Mouse (Mus musculus) NIH3T3 (cell line): ENCODE results near the gene Ciz1.

ENCODE experiments used
- DNase-seq: peaks from one replicate; pipeline ENCODE4 v3.0.0-alpha.2; 2012; ENCODE audit warnings: low read depth

The Ciz1 gene

DNA sequence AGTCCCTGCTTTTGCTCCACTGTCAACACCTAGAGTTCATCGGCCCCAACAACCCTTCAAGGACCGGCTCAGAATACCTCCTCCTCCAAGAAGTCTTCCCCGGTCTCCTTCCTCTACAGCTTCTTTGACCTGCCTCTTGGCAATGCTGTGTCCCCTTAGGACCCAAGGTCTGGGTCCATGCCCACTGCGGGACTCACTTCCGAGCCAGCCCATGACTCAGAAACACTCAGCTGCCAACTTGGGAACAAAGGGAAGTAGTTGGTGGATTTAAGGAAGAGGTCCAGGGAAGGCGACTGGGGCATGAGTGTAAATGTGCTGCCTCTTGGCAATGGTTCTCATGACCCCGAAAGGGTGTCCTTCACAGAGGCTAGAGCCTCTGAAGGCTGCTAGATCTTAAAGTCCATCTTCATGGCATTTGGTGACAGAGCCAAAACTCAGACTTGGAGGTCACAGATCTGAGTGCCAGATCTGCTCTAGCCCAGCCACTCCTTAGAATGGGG lies 27.9 kb downstream of the Ciz1 start:
- DNase-seq: no peak

DNA sequence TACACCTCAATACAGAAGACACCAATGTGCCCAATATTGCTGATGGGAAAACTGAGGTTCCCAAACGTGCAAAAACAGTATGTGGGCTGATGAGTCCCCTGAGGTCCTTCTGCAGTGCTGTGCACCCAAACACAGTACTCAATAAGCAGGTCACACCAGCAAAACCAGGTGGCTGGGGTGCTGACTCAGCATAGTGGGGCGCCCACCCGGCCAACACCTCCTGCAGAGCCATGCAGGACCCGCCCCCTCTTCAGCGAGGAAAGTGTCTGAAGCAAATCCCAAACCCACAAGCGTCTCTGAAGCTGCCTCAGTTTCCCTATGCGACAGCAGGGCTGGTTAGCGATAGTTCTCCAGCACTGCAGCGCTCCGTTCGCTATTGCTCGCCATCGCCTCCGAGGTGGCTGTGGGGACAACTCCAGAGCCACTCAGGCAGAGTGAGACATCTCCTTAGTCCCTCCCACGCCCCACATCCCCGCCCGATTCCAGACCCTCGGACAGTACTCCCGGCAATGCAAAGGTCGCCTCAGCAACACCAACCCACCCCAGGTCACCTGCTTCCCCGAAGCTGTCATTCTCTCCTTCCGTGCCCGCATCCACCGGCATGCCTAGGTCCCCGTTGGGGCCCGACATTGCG lies 29.1 kb downstream of the Ciz1 start:
- DNase-seq: no peak

DNA sequence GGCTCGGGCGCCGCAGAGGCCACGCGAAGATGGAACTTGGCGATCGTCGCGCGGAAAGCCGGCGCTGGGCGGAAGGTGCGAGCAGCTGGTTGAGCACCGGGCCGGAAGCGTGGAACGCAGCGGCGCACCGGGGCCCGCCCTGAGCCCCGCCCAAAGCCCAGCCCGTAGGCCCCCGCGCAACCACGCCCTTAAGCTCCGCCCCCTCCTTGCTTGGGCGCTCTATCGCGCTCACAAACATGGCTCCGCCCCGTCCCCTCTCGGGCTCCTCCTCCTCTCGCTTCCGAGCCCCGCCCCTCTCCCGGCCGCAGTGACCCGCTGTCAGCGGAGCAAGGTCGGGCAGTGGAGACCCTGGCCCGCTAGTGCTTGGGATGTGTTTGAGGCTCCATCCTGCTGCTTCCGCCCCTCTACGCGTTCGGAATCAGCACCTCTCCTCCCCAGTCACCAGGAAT lies 29.7 kb downstream of the Ciz1 start, which contains the start of gene 1110008P14Rik:
TSS of gene 1110008P14Rik (minus strand) at position 164 of the 449 bp plus-strand sequence.
- peak; percentile 96 for DNase-seq

DNA sequence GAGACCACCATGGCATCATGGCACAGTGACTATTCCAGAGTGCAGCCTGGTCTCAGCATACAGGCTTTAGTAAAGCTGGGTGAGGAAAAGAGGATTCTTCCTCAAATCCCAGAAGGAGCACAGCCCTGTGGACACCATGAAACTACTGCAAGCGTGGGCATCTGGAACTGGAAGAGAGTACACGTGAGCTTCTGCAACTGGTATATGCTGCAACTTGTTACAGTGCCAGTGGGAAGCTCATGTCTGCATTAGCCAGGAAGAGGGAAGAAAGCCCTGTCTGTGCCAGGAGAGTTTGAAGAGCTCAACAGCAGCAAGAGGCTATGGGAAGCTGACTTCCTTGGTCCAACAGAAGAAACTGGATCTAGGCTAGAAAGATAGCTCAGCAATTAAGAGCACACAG lies 30.6 kb downstream of the Ciz1 start:
- no peak for DNase-seq

DNA sequence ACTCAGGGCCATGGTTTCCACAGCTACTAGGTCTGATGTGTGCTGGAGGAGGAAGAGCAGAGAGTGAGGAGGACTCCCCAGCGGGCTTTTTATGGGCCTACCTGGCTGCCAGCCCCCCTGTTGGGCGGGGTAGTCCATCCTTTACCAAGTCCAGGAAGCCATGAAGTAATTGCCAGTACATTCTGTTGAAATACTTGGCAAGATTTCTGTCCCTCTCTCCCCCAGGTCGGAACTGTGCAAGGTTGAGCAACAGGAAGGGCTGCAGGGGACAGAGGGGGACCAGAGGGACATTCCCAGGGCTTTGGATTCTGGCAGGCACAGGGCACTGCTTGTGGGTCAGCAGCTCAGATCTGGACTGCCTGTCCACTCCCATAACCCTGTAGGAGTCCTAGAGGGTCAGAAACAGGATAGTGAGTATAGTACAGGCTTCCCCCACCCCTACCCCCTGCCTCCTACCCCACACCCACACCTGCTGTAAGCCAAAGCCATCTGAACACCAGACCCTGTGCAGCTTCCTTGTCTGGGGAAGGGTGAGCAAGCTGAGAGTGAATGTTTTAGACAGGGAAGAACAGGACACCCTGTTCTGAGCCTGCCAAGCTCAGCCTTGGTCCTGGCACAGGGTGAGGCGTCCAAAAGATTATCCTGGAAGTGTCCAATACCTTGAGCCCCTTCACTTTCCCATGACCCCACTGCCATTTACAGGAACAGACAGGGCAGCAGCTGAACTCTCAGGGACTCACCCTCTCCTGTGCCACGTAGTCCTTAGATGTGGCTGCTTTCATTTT lies 35.8 kb downstream of the Ciz1 start, which contains the start of gene Lcn2:
TSS of gene Lcn2 (minus strand) at position 547 of the 785 bp plus-strand sequence.
- no peak for DNase-seq

DNA sequence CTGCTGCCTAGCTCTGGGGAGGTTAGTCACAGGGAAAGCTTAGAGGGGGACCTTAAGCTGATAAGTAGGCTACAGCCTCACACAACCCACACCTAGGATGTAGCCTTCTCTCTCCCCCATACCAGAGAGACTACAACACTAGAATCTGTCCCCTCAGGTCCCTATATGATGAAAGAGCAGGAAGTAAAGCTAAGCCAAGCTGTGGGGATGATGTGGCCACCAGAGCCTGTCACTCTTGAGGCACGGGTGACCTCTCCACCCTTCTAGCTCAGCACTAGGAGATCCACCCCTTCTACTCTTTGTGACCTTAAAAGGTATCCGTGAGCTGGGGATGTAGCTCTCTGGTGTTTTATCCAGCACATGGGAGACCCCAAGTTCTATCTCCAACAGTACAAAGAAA lies 37.0 kb downstream of the Ciz1 start:
- no peak for DNase-seq

DNA sequence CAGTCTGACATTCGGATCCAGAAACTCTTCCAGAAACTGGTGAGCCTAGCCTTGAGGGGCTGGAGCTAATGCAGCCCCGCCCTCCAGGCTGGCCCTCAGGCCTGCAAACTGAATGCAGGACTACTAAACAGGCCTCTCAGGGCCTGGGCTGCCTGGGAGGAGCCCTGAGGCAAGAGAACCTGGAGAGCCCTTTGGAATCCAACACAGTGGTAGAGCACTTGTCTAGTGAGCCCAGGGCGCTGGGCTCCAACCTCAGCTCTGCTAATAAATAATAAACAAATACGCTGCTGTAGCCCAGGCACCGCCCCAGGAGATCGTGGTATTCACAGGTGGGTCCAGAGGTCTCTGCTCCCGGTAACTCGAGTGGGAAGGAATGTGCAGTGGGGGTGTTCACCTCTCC lies 38.7 kb downstream of the Ciz1 start:
- DNase-seq: peak; percentile 42

DNA sequence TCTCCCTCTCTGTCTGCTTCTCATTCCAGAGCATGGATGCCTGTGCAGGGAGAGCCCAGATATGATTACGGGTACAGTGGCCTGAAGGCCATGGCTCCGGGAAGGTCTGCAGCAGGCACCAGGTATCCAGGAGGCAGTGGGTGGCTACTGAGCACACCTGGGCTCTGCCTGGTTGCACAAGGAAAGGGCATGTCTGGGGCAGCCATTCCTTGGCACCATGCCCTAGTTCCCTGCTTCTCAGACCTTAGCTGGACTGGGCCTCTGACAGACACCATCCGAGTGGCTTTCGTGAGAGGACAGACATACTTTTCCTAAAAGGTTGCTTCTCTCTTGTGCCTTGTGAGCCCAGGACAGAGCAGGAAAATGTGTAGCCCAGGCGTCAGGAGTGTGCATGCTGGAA lies 39.9 kb downstream of the Ciz1 start:
- DNase-seq: no peak

DNA sequence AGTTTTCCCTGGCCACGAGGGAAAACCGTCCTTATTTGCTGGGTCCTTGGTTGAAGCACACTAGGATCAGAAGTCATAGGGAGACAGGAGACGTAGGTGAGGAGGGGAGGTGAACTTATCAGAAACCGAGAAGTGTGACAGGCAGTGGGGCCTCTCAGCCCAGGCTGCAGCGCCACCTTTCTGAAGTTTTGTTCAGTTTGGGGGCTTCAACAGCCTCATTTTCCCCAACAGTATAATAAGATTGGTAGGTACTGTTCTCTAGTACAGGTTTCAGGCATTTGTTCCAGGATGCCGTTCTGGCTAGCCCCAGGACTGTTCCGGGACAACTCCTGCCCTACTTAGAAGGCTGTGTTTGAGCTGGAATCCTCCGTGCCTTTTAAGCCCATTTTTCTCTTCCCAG lies 42.8 kb downstream of the Ciz1 start:
- peak; percentile 68 for DNase-seq

DNA sequence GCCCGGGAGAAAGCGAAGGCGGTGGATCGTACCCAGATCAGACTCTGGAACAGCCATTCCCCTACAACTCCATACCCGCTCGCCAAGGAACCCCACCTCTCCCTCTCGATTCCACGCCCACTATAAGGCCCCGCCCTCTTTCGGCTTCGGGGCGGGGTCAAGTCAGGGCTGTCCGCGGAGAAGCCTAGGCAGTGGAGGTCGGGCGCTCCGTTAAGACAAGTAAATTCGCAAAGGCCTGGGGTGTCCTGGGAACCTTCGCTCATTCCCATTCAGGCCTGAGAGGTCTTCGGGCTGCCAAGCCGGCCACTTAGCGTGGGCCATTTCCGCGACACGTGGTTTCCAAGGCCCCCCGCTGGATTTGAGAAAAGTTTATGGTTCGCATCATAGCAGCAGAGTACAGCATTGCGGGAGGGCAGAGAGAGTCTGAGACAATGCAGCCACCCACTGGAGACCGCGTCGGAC lies 43.4 kb downstream of the Ciz1 start, which contains the start of gene Ptges2:
TSS of gene Ptges2 (plus strand) at position 413 of the 462 bp plus-strand sequence.
- peak; percentile 94 for DNase-seq

DNA sequence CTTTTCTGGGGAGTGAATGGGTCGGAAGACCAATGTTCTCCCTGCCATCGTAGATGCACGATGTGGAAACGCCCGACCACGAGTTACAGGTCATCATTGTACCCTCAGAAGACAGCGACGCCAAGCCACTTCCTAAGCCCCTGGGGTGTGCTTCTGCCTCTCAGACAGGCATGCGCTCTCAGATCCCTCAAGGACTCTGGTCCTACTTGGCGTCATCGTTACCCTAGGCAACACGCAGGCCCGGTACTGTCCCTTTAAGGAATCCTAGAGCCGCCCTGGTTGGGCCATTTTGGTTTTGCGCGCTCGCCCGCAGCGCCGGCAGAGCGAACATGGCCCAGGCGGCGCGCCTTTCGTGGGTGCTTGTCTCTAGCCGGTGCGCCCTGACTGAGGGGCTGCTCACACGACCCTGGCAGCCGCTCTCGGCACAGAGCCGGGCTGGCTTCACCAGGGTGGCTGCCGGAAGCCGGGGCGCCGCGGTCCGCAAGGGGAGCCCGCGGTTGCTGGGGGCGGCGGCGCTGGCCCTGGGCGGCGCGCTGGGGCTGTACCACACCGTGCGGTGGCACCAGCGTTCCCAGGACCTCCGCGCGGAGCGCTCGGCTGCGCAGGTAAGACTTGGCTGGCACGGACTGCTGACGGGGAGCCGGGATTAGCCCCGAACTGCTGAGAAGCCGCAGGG lies 44.0 kb downstream of the Ciz1 start:
- DNase-seq: peak; percentile 94

DNA sequence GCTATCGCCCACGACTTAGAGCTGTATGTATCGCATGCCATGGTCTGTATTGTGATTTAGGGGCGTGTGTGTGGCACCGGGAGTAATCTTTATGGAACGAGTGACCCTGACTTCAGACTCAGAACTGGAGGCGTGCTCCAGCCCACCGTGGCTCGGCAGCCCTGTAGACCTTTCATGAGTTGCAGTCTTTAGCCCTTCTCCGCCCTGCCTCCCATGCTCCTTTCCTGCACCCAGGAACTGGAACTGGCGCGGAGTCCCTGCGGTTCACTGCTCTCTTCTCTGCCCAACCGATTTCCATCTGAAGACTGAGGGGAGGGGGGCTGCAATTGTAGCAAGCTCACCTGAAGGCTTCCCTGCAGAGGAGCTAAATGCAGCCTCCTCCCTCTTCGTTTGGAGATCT lies 44.6 kb downstream of the Ciz1 start:
- DNase-seq: no peak

DNA sequence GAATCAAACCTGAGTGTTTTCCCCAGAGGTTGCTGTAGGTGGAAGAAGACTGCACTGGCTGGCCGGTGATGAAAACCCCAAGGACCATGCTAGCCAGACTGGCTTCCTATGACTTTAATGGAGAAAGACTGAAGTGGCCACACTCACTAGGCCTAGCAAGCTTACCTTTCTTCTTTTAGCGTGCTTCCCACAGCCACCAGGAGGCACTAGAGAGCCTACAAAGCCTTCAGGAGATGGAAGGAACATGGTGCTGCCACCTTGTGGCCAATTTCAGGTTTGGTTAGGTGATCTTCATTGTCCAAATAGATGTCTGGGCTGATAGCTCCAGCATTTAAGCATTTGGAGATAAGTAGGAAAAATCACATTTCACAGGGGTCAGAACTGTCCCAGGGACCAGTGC lies 52.5 kb downstream of the Ciz1 start:
- DNase-seq: peak; percentile 99

DNA sequence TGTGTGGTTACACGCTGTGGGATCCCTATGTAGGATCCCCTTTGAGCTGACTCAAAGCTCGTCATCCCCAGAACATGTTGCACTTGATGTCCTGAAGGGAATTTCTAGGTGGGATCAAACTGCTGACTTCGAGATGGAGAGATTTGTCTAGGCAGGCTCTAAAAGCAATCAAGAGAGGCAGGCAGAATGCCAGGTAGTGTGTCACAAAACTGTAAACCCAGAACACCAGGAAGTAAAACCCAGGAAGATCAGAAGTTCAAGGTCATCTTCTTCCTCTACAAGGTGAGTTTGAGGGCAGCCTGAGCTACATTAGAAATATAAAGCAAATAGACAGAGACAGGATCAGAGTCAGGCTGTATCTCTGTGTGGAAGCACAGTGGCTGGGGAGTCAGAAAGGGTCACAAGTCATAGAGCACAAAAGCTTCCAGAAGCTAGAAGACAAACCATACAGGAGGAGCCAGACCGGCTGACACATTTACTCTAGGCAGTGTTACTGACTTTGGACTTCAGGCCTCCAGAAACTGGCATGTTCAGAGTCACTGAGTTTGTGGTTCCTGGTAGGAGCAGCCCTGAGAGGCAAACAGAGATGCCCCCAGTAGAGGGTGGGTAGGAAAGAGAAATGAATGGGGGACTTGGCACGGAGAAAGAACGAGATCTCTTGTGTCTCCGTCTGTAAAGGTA lies 55.2 kb downstream of the Ciz1 start:
- no peak for DNase-seq

DNA sequence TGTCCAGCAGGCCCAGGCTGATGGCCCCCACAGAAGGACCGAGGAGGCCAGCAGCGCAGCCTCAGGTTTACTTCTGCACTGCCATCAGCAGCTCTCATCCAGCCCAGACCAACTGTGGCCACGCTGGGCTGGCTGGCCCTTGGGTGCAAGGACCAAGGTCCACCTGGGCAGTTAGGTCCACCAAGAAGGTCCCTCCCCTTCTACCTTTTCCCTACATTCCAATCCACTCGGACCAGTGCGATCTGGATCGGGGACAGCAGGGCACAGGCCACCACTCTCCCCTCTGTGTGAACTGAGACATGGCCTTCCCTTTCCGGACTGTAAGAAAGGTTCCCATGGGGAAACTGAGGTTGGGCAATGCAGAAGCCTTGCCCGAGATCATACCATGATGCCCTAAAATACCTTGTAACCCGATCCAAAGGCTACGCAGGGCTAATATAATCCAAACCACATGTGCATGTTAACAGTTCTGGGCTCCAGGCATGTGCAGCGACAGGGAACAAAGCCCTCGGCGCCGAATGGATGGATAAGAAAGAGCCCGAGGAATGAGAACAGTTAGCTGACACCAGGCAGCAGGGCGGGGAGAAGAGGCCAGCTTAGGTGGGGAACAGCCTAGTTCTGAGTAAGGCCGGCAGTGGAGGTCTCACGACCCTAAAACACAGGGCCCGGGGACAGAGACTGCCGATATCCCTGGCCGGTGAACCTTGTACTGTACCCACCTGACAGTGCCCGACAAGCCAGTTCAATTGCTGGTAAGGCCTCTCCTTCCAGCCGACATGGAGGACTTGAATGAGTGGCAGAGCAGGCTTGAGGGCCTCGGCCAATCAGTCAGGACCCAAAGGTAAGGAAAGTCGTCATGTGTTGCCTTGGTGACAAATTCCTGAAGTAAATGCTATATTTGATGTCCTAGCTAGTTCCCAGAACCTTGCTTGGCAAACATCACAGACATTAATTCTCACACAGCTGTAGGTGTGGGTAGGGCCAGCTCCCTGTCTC lies 56.6 kb downstream of the Ciz1 start:
- peak; percentile 49 for DNase-seq

DNA sequence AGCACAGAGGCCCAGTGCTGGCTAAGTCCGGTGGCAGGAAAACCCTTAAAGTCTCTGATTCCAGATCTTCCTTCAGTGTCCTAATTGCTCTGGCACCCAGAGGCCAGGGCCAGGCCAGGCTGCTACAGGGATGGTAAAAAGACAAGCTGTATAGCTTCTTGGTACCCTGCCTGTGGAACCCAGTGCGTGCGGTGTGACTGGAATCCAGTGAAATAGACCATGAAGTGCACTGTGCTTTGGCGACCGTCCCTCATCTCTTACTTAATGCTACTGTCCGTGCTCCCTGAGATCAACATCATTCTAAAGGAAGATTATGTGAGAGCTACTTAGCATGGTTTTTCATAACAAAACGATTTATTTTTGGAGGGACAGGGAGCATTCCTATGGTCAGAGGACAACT lies 59.3 kb downstream of the Ciz1 start:
- no peak for DNase-seq

DNA sequence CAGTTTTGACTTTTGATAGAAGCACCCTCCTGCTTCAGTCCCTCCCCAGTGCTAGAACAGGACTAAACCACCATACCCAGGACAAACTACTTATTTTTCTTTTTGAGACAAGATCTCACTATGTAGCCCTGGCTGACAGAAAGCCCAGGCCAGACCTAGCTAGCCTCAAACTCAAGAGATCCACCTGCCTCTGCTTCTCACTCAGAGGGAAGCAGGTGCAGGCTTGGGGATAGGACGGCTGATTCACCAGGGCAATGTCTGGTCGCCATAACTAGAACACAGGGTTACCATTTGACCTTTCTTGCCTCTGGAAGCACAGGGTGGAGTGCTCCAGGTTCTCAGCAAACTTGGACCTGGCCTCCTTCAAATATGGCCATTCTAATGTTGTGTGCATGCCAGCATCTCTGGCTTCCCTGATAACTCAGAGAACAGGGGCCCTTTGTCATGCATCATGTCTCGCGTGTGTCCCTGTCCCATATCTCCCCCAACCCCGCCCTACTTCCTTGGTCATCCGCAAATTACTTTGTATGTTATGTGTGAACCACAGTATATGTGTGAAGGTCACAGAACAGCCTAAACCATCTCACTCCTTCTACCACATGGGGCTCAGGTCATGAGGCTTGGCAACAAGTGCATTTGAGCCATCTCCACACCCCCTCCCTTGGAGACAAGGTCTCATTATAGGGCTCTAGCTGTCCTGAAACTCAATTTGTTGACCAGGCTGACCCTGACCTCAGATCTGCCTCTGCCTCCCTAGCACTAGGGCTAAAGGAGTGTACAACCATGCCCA lies 60.8 kb downstream of the Ciz1 start:
- no peak for DNase-seq

DNA sequence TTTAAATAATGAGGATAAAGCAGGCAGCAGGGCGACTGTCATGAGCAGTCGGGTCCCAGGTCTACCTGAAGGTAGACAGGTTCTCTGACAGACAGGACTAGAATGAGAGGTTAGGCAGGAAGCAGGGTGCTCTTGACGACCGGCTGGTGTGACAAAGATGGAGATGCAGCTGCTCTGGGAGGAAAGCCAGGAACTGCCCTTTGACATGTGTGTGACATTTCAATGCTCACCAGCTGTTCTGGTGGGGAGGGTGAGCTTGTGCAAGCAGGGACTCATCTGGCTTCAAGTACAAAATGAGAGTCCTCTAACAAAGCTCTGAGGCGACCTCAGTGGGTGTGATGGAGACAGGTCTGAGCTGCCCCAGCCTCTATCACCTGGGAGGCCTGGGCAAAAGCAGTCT lies 61.8 kb downstream of the Ciz1 start:
- DNase-seq: no peak

DNA sequence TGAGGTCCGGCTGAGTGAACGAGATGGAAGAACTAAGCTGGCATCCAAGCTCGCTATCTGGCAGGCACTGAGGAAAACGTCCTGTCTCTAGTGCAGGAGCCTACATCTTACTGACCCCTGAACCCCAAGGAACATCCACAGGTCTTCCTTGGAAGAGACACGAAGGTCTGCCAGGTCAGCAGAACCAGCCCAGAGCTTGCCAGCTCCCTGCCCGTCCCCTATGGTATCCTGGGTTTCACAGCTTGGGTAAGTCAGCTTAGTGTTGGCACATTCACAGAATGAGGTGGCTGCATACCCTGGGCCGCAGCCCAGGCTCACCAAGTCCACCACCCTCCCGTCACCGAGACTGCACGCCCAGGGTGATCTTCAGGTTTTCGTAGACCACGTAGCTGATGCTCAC lies 63.7 kb downstream of the Ciz1 start:
- no peak for DNase-seq

DNA sequence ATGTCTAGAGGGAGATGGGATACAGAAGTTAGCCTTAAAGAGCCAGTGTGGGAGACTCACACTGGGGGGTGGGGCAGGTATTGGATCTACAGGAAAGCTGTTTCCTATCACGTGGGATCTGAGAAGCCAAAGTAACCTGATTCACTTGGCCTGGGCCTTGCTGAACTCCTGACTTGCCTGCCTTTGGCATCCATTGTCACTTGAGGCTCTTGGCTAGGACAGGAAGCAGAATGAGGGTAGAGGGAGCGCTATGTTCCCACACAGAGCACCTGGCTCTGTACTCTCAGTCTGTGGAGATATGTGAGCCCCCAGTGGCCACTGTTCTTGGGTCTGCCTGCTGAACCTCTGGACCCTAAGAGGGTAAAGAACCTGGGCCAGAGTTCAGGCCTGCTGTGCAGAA lies 64.4 kb downstream of the Ciz1 start:
- no peak for DNase-seq
